Mouse (Mus musculus): ENCODE data around the gene Ip6k2.

The Ip6k2 gene

GRCm38 (mm10) chr9:108783548-108784463 is at the start of gene Ip6k2:
Ip6k2 (plus strand) TSS chr9:108783796.
- in situ Hi-C loops (cut with MboI; ENCODE audit: low pct_unique_long_range_greater_than_20kb in 1 of 2, low sequenced_read_pairs in 2 of 2, unreplicated experiment in 1 of 2) = no loop called here

- in situ Hi-C loops (cut with MboI; ENCODE audit: low pct_unique_long_range_greater_than_20kb in 1 of 2, low sequenced_read_pairs in 2 of 2, unreplicated experiment in 1 of 2) = no loop called here
Measured at GRCm38 (mm10) chr9:108734626-108735025, 49.0 kb upstream of the Ip6k2 start.

- in situ Hi-C loops (cut with MboI; ENCODE audit: low pct_unique_long_range_greater_than_20kb in 1 of 2, low sequenced_read_pairs in 2 of 2, unreplicated experiment in 1 of 2) = no loop called here
Measured at GRCm38 (mm10) chr9:108739239-108739638, 44.4 kb upstream of the Ip6k2 start.

GRCm38 (mm10) chr9:108740062-108740461 is 43.5 kb upstream of the Ip6k2 start:
- in situ Hi-C loops (cut with MboI; ENCODE audit: low pct_unique_long_range_greater_than_20kb in 1 of 2, low sequenced_read_pairs in 2 of 2, unreplicated experiment in 1 of 2) = no loop called here

GRCm38 (mm10) chr9:108742048-108742447 is 41.5 kb upstream of the Ip6k2 start:
- in situ Hi-C loops (cut with MboI; ENCODE audit: low pct_unique_long_range_greater_than_20kb in 1 of 2, low sequenced_read_pairs in 2 of 2, unreplicated experiment in 1 of 2) = no loop called here

GRCm38 (mm10) chr9:108746876-108747499 is 36.6 kb upstream of the Ip6k2 start:
- in situ Hi-C loops (cut with MboI; ENCODE audit: low pct_unique_long_range_greater_than_20kb in 1 of 2, low sequenced_read_pairs in 2 of 2, unreplicated experiment in 1 of 2) = no loop called here

GRCm38 (mm10) chr9:108747694-108748093 is 35.9 kb upstream of the Ip6k2 start:
- in situ Hi-C loops (cut with MboI; ENCODE audit: low pct_unique_long_range_greater_than_20kb in 1 of 2, low sequenced_read_pairs in 2 of 2, unreplicated experiment in 1 of 2) = no loop called here

- in situ Hi-C loops (cut with MboI; ENCODE audit: low pct_unique_long_range_greater_than_20kb in 1 of 2, low sequenced_read_pairs in 2 of 2, unreplicated experiment in 1 of 2) = no loop called here
Measured at GRCm38 (mm10) chr9:108748600-108749183, 34.9 kb upstream of the Ip6k2 start.

- in situ Hi-C loops (cut with MboI; ENCODE audit: low pct_unique_long_range_greater_than_20kb in 1 of 2, low sequenced_read_pairs in 2 of 2, unreplicated experiment in 1 of 2) = no loop called here
Measured at GRCm38 (mm10) chr9:108750616-108751015, 33.0 kb upstream of the Ip6k2 start.

- in situ Hi-C loops (cut with MboI; ENCODE audit: low pct_unique_long_range_greater_than_20kb in 1 of 2, low sequenced_read_pairs in 2 of 2, unreplicated experiment in 1 of 2) = no loop called here
Measured at GRCm38 (mm10) chr9:108752142-108752920, 31.3 kb upstream of the Ip6k2 start.

- in situ Hi-C loops (cut with MboI; ENCODE audit: low pct_unique_long_range_greater_than_20kb in 1 of 2, low sequenced_read_pairs in 2 of 2, unreplicated experiment in 1 of 2) = no loop called here
Measured at GRCm38 (mm10) chr9:108753326-108753725, 30.3 kb upstream of the Ip6k2 start.

GRCm38 (mm10) chr9:108753976-108754375 is 29.6 kb upstream of the Ip6k2 start:
- in situ Hi-C loops (cut with MboI; ENCODE audit: low pct_unique_long_range_greater_than_20kb in 1 of 2, low sequenced_read_pairs in 2 of 2, unreplicated experiment in 1 of 2) = no loop called here

- in situ Hi-C loops (cut with MboI; ENCODE audit: low pct_unique_long_range_greater_than_20kb in 1 of 2, low sequenced_read_pairs in 2 of 2, unreplicated experiment in 1 of 2) = no loop called here
Measured at GRCm38 (mm10) chr9:108754423-108754822, 29.2 kb upstream of the Ip6k2 start.

- in situ Hi-C loops (cut with MboI; ENCODE audit: low pct_unique_long_range_greater_than_20kb in 1 of 2, low sequenced_read_pairs in 2 of 2, unreplicated experiment in 1 of 2) = no loop called here
Measured at GRCm38 (mm10) chr9:108757406-108757805, 26.2 kb upstream of the Ip6k2 start.

- in situ Hi-C loops (cut with MboI; ENCODE audit: low pct_unique_long_range_greater_than_20kb in 1 of 2, low sequenced_read_pairs in 2 of 2, unreplicated experiment in 1 of 2) = no loop called here
Measured at GRCm38 (mm10) chr9:108759121-108759520, 24.5 kb upstream of the Ip6k2 start.

- in situ Hi-C loops (cut with MboI; ENCODE audit: low pct_unique_long_range_greater_than_20kb in 1 of 2, low sequenced_read_pairs in 2 of 2, unreplicated experiment in 1 of 2) = no loop called here
Measured at GRCm38 (mm10) chr9:108759805-108760204, 23.8 kb upstream of the Ip6k2 start.

GRCm38 (mm10) chr9:108761561-108761960 is 22.0 kb upstream of the Ip6k2 start:
- in situ Hi-C loops (cut with MboI; ENCODE audit: low pct_unique_long_range_greater_than_20kb in 1 of 2, low sequenced_read_pairs in 2 of 2, unreplicated experiment in 1 of 2) = no loop called here

GRCm38 (mm10) chr9:108764971-108765370 is 18.6 kb upstream of the Ip6k2 start:
- in situ Hi-C loops (cut with MboI; ENCODE audit: low pct_unique_long_range_greater_than_20kb in 1 of 2, low sequenced_read_pairs in 2 of 2, unreplicated experiment in 1 of 2) = no loop called here

GRCm38 (mm10) chr9:108776614-108777013 is 7.0 kb upstream of the Ip6k2 start:
- in situ Hi-C loops (cut with MboI; ENCODE audit: low pct_unique_long_range_greater_than_20kb in 1 of 2, low sequenced_read_pairs in 2 of 2, unreplicated experiment in 1 of 2) = no loop called here
